Mouse (Mus musculus) CH12.LX (cell line): ENCODE results near the gene Gbp6.

Experiments used
- ETS1 ChIP-seq: conservative IDR thresholded peaks from 2 replicates; pipeline ENCODE4 v1.6.1; 2012; ENCODE audit warnings: low read depth, mild to moderate bottlenecking, inconsistent platforms, low read length, improper control_type of control experiment, moderate library complexity
- MXI1 ChIP-seq: IDR thresholded peaks from 2 replicates; pipeline ENCODE4 v1.6.1; 2011; ENCODE audit warnings: mild to moderate bottlenecking, low read depth, low read length, improper control_type of control experiment

- TF ChIP-seq ETS1 (peak; percentile 21; the same call in 1 of the 2 replicates), MXI1 (no peak)
Measured at GRCm38 (mm10) chr5:105306159-105306581, 12.7 kb upstream of the Gbp6 start.
